Mouse (Mus musculus) liver, postnatal 0 days (tissue): Measurements from ENCODE around the gene Pygo1.

Experiments
- CTCF ChIP-seq: sonication (generic); IDR thresholded peaks from 2 replicates; pipeline ENCODE4 v1.5.1; 2016; ENCODE audit warnings: antibody characterized with exemption, low read depth
- EP300 ChIP-seq: IDR thresholded peaks from 2 replicates; pipeline ENCODE4 v1.6.1; 2016; ENCODE audit warnings: antibody characterized with exemption, low read depth, mild to moderate bottlenecking

DNA sequence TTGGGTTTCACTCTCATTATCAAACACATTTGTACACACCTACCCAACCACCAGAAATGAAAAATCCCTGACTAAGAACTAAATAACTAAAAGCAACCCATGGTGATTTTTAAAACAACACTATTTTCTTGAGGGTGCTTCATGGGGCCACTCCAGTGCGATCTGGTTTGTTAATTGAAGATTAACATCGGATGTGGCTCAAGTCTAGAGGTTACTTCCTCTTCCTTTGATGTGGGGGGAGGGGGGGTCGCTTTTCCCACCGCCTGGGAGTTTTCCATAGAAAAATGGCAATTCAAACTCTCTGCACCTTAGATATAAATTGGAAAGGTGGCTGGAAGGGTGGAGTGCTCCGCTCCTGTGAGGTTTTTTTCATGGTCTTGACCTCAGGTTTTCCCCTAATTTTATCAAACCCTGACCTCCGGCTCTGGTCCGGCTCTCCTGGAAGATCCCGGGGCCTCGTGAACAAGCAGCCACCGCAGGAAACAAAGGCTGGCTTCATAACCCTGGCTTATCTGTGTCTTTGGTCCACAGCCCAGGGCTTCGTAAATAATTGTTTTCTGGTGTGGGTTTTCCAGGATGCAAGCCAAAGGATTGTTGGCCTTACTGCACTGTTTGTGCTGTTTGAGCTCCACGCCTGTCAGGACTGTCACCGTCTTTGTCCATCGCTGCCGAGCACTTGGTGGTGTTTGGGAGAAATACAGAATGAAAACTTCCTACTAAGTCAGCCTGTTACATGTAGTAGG is 44.2 kb upstream of the Pygo1 start:
- no peak for TF ChIP-seq CTCF
- TF ChIP-seq EP300, result no peak; the same call in 1 of the 2 replicates
